ENCODE assay signal across 12 mouse cellular contexts in genomic region chr17:47806230-47806629, GRCm38 (mm10). TPM values are rescaled to one million over a fixed set of nuclear protein-coding genes. Genes with fewer than 3 reads are reported as not detected.
A peak's percentile ranks its signal among the peaks of the same experiment; 100 is the strongest.
DNase-seq lines count a peak whose midpoint lies in the region; ATAC-seq lines count a peak whose summit lies in the region.
"Had no signal": no experiment of that assay in that cellular context is flagged by ENCODE, and none has a peak within 500 bp of the region (broad histone marks: within the 10 kb centered on the region; RNA-seq: fewer than 3 reads in every experiment).

No protein-coding gene starts in this region.

- no peaks in the 10 kb centered on the region for H3K9me3 ChIP-seq in intestine, embryonic 16.5 days (ENCODE audit: control insufficient read depth, low read length)

- H3K4me1 ChIP-seq in intestine, embryonic 16.5 days (ENCODE audit: control insufficient read depth, insufficient read depth, low read length), result peaks cover 19% of the 10 kb centered on the region

- intact Hi-C loops in heart, postnatal 14 days (cut with DNase I), result no loop called here

- WGBS in intestine, embryonic 16.5 days, result 48% methylated on average over 9 of the region's 9 CpGs

- no peak overlapping the region for H3K4me3 ChIP-seq in intestine, embryonic 16.5 days (ENCODE audit: low read length)
- H3K4me3 ChIP-seq: megakaryocyte, embryonic 14.5 days had no signal

- H3K27me3 ChIP-seq in intestine, embryonic 16.5 days (replicated peaks; ENCODE audit: control insufficient read depth, insufficient read depth, low read length), result no peaks in the 10 kb centered on the region

- peak overlapping the region; percentile 72 for H3K27ac ChIP-seq in intestine, embryonic 16.5 days (ENCODE audit: low read length)

- no peak overlapping the region for H3K4me2 ChIP-seq in intestine, embryonic 16.5 days (ENCODE audit: low read depth, low read length)

- peak; percentile 45 to 70 for DNase-seq in heart, postnatal 14 days
- no peak for DNase-seq in heart, adult 9 months (ENCODE audit: low spot score in 2 of 2)
- peak; percentile 25 for DNase-seq in ovary, postnatal 14 days (ENCODE audit: low spot score)
- DNase-seq in ovary, postnatal 10 days (ENCODE audit: low spot score), result no peak
- peak; percentile 17 to 19 for DNase-seq in right cerebral cortex, postnatal 36 days (ENCODE audit: low spot score in 2 of 2)
- DNase-seq in cerebellum, postnatal 36 days, result no peak
- no peak for DNase-seq in adrenal gland, postnatal 36 days
- DNase-seq: cerebellum, postnatal 10 days; layer of hippocampus, postnatal 36 days; thymus, postnatal 36 days had no signal

- peak; percentile 65 for ATAC-seq in intestine, embryonic 16.5 days

- no peak overlapping the region for H3K9ac ChIP-seq in intestine, embryonic 16.5 days (ENCODE audit: low read depth, low read length)

- no peaks in the 10 kb centered on the region for H3K36me3 ChIP-seq in intestine, embryonic 16.5 days (ENCODE audit: control insufficient read depth, insufficient read depth, low read length)

RNA-seq across cellular contexts. Expression of gene Mdfi, which starts 28.3 kb away (rescaled TPM):
- total RNA-seq in heart, postnatal 14 days (2021), result 1 to 10 TPM; 2.8 to 3.9 TPM
- polyA plus RNA-seq in intestine, embryonic 16.5 days (2015; fragmentation: Nextera tagmentation; extraction: Ambion mirVana), result 6.5 and 8.8 TPM in 2 replicates
- 1 to 10 TPM; 1.4 to 2.4 TPM for total RNA-seq in adrenal gland, postnatal 36 days (2021)

Comparison
In these comparisons a context has a peak if more than half of its experiments do, and no peak if none do; other contexts are left out.
1. DNase-seq: peak in heart, postnatal 14 days (2 of 2), ovary, postnatal 14 days (single experiment) and right cerebral cortex, postnatal 36 days (2 of 2); none in heart, adult 9 months (0 of 2), ovary, postnatal 10 days (single experiment), cerebellum, postnatal 36 days (0 of 2) and adrenal gland, postnatal 36 days (0 of 2).